Mouse (Mus musculus) frontal cortex, postnatal 36 days (tissue): ENCODE measurements around the gene Tspan5.
A peak's percentile ranks its signal among the peaks of the same experiment; 100 is the strongest.

Experiments
- DNase-seq, 2 experiments: peaks; one replicate each; pipeline ENCODE4 v3.0.0; 2022; ENCODE audit warnings: low spot score in 2 of 2

The Tspan5 gene

GRCm38 (mm10) chr3:138743061-138743671 is 1.2 kb downstream of the Tspan5 start:
- DNase-seq = peak; percentile 69 to 82

GRCm38 (mm10) chr3:138744030-138744774 is 2.2 kb downstream of the Tspan5 start:
- no peak for DNase-seq

- no peak for DNase-seq
These were observed 3.1 kb downstream of the Tspan5 start for GRCm38 (mm10) chr3:138745091-138745490.

GRCm38 (mm10) chr3:138745596-138745995 is 3.6 kb downstream of the Tspan5 start:
- DNase-seq = no peak

GRCm38 (mm10) chr3:138746556-138746955 is 4.6 kb downstream of the Tspan5 start:
- DNase-seq = no peak

- DNase-seq = no peak
These were observed 5.0 kb downstream of the Tspan5 start for GRCm38 (mm10) chr3:138747035-138747434.

GRCm38 (mm10) chr3:138747985-138748384 is 6.0 kb downstream of the Tspan5 start:
- no peak for DNase-seq

GRCm38 (mm10) chr3:138749645-138750044 is 7.7 kb downstream of the Tspan5 start:
- no peak for DNase-seq

- DNase-seq = no peak
These were observed 9.3 kb downstream of the Tspan5 start for GRCm38 (mm10) chr3:138751328-138751727.

GRCm38 (mm10) chr3:138752056-138752455 is 10.1 kb downstream of the Tspan5 start:
- DNase-seq = no peak

GRCm38 (mm10) chr3:138752769-138753168 is 10.8 kb downstream of the Tspan5 start:
- DNase-seq = no peak

- DNase-seq = no peak
These were observed 11.3 kb downstream of the Tspan5 start for GRCm38 (mm10) chr3:138753182-138753885.

GRCm38 (mm10) chr3:138754328-138754727 is 12.3 kb downstream of the Tspan5 start:
- no peak for DNase-seq

GRCm38 (mm10) chr3:138757283-138757682 is 15.3 kb downstream of the Tspan5 start:
- no peak for DNase-seq

- no peak for DNase-seq
These were observed 18.1 kb downstream of the Tspan5 start for GRCm38 (mm10) chr3:138759968-138760684.

- DNase-seq = no peak
These were observed 18.7 kb downstream of the Tspan5 start for GRCm38 (mm10) chr3:138760685-138761119.

- no peak for DNase-seq
These were observed 19.5 kb downstream of the Tspan5 start for GRCm38 (mm10) chr3:138761531-138761930.

GRCm38 (mm10) chr3:138763941-138764340 is 21.9 kb downstream of the Tspan5 start:
- DNase-seq = no peak

- DNase-seq = no peak
These were observed 22.8 kb downstream of the Tspan5 start for GRCm38 (mm10) chr3:138764782-138765181.

GRCm38 (mm10) chr3:138767034-138767433 is 25.0 kb downstream of the Tspan5 start:
- no peak for DNase-seq

- DNase-seq = no peak
These were observed 26.6 kb downstream of the Tspan5 start for GRCm38 (mm10) chr3:138768541-138769093.
